Mouse (Mus musculus) G1E (cell line): ENCODE measurements around the gene Tmem199.

Experiments
- CTCF ChIP-seq: IDR thresholded peaks from 2 replicates; pipeline ENCODE4 v1.5.1; 2012; ENCODE audit warnings: low read depth, low read length, inconsistent platforms, mixed read lengths
- TAL1 ChIP-seq: conservative IDR thresholded peaks from 2 replicates; pipeline ENCODE4 v1.6.1; 2012; ENCODE audit warnings: low read depth, low read length, inconsistent platforms, mixed read lengths

DNA sequence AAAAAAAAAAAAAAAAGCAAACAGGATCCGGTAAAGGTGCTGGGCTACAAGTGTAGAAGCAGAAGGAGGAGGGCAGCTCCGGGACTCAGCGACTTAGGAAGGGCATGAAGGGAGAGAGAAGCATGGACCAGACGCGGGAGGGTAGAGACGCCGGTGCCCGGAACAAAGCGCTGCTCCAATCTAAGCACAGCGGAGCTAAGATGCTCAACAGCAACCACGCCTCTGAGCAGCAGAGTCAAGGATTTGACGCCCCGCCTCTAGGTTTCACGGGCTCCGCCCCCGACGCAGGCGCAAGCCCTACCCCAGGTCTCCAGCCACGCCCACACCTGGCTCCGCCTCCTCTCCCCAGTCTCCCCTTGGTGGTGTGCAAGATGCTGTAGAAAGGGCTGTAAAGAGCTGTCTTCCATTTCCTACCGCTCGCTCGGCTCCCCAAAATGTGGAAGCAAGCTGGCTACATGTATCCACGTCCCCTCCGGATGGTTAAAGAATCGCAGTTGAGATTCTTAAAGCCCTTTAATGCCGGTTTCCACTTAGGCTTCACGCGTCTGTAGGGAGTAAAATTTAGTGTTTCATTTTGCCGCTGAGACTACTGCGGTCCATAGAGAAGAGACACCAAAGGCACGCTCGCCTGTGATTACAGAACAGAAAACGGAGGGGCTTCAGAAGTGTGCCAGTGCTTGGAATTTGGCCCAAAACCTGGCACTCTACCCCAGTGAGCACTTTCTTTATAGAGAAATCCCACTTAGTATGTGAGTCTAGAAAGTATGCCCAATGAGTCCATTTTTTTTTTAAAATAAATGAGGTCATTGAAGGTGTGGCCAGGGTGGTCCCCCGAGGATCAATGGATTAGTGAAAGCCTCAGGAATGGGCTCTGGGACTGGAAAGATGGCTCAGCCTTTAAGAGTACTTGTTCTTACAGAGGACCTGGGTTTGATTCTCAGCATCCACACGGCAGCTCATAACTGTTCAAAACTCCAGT is 14.1 kb downstream of the Tmem199 start, which contains the start of gene Sarm1:
- TF ChIP-seq CTCF (no peak), TAL1 (no peak)
